Mouse (Mus musculus) heart, embryonic 13.5 days (tissue): ENCODE measurements around the gene Tnrc6b. TPM values are rescaled to one million over a fixed set of nuclear protein-coding genes. Genes with fewer than 3 reads are reported as not detected.
A peak's percentile ranks its signal among the peaks of the same experiment; 100 is the strongest.
"Not testable (repeated sequence)": the region's sequence is repeated elsewhere in the genome, so short reads cannot be mapped to it uniquely, and the experiment has no call there.

Source experiments
- ATAC-seq: fragments of 200-750 bp; cut with Nextera tagmentation; 2 replicates; pipeline ENCODE4 v1.8.0; 2017; ENCODE audit warnings: moderate TSS enrichment; ENCODE audit not compliant: insufficient number of reproducible peaks, low FRiP score, low TSS enrichment; ENCODE audit errors: extremely low read depth
- H3K27ac ChIP-seq: fragments of 300-500 bp; sonication (generic); replicated peaks from 2 replicates; pipeline ENCODE4 v1.5.1; 2015; ENCODE audit warnings: moderate library complexity, mild to moderate bottlenecking, inconsistent platforms
- H3K27me3 ChIP-seq: fragments of 300-500 bp; sonication (generic); replicated peaks from 2 replicates; pipeline ENCODE4 v1.6.1; 2015; ENCODE audit warnings: mild to moderate bottlenecking, inconsistent platforms
- H3K36me3 ChIP-seq: fragments of 300-500 bp; sonication (generic); 2 replicates; pipeline ENCODE4 v1.6.1; 2015; ENCODE audit warnings: mild to moderate bottlenecking, inconsistent platforms
- H3K4me1 ChIP-seq: fragments of 300-500 bp; sonication (generic); 2 replicates; pipeline ENCODE4 v1.6.1; 2015; ENCODE audit warnings: inconsistent platforms
- H3K4me2 ChIP-seq: fragments of 300-500 bp; sonication (generic); 2 replicates; pipeline ENCODE4 v1.6.1; 2015; ENCODE audit warnings: inconsistent platforms, mild to moderate bottlenecking, moderate library complexity
- H3K4me3 ChIP-seq: fragments of 300-500 bp; sonication (generic); 2 replicates; pipeline ENCODE4 v1.5.1; 2015; ENCODE audit warnings: moderate library complexity, mild to moderate bottlenecking, inconsistent platforms
- H3K9ac ChIP-seq: fragments of 300-500 bp; sonication (generic); 2 replicates; pipeline ENCODE4 v1.6.1; 2015; ENCODE audit warnings: inconsistent platforms, mild to moderate bottlenecking, moderate library complexity
- H3K9me3 ChIP-seq: fragments of 300-500 bp; sonication (generic); 2 replicates; pipeline ENCODE4 v1.6.1; 2016; ENCODE audit warnings: inconsistent platforms
- WGBS: fragments of 180-500 bp; shearing (Covaris S2); methylation state at CpG from one replicate; pipeline ENCODE4 v1.1.7; 2015; ENCODE audit warnings: mixed read lengths; 5-methylcytosine and 5-hydroxymethylcytosine counted together
- polyA plus RNA-seq: library from polyadenylated mRNA; unstranded; fragments of >200 nt; fragmentation: Nextera tagmentation; extraction: Ambion mirVana; gene quantifications from 2 replicates; pipeline ENCODE4 v1.2.1, GENCODE M21; 2015

Gene Tnrc6b
- polyA plus RNA-seq, 1 experiment from 2014 or later = 23.8 TPM

DNA sequence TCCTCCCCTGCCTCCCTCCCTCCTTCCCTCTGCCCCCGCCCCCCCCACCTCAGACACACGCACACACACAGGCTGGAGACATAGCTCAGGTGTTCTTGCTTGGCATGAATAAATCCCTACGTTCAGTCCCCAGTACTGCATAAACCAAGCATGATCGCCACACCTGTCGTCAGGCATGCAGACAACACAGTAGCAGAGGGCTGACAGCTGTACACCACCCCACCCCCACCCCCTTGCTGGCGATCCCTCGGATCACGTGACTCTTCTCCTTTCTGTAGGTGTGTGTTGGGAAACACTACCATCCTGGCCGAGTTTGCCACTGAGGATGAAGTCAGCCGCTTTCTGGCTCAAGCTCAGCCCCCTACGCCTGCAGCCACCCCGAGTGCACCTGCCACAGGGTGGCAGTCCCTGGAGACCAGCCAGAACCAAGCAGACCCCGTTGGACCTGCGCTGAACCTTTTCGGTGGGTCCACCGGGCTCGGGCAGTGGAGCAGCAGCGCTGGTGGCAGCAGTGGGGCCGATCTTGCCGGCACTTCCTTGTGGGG lies 217.8 kb downstream of the Tnrc6b start:
- H3K9me3 ChIP-seq = no peaks in the 10 kb centered on the region
- no peaks in the 10 kb centered on the region for H3K27me3 ChIP-seq
- ATAC-seq = no peak
- no peak overlapping the region for H3K4me3 ChIP-seq
- H3K4me1 ChIP-seq = peaks cover 5% of the 10 kb centered on the region
- peaks cover 82% of the 10 kb centered on the region for H3K36me3 ChIP-seq
- H3K4me2 ChIP-seq = no peak overlapping the region
- H3K27ac ChIP-seq = no peak overlapping the region
- 81% methylated on average over 20 of the region's 20 CpGs for WGBS
- H3K9ac ChIP-seq = no peak overlapping the region

- 24% methylated on average over 13 of the region's 16 CpGs for WGBS
- peak overlapping the region; percentile 20; the same call in 1 of the 2 replicates for H3K27ac ChIP-seq
- H3K4me1 ChIP-seq = peaks cover 5% of the 10 kb centered on the region
- H3K27me3 ChIP-seq = no peaks in the 10 kb centered on the region
- no peak overlapping the region for H3K9ac ChIP-seq
- H3K36me3 ChIP-seq = peaks cover 82% of the 10 kb centered on the region
- no peak overlapping the region for H3K4me2 ChIP-seq
- H3K4me3 ChIP-seq = no peak overlapping the region
- no peak for ATAC-seq
- no peaks in the 10 kb centered on the region for H3K9me3 ChIP-seq
Measured at GRCm38 (mm10) chr15:80930048-80930571, 219.0 kb downstream of the Tnrc6b start.

DNA sequence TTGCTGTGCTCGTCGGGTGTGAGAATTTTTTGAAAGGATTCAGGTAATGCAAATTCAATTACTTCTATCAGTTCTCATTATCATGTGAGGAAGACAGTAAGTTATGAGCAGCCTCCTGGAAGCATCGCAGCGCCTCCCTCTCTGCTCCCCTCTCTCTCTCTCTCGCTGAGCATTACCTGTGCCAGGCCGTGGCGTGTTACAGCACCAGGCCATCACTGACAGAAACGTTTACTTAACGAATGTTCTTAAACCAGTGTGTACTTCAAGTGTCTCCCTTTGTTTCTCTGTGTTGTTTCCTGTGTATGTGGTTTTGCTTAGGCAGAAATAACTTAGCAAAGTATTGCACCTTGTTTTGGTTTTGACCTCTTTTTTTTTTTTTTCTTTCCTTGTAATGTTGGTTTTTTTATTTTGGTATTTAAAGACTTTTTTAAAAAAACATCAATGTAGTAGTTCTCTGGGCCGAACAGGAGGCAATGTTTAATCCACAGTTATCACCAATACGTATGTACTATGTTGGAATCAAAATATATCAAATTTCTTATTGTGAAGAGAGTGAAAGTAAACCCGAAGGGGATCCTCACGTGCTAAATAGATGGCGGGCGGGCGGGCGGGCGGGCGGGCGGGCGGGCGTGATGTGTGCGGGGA lies 219.7 kb downstream of the Tnrc6b start:
- H3K36me3 ChIP-seq = peaks cover 83% of the 10 kb centered on the region
- not testable (repeated sequence) for H3K4me1 ChIP-seq, H3K9me3 ChIP-seq, H3K27me3 ChIP-seq, H3K4me3 ChIP-seq, H3K27ac ChIP-seq, ATAC-seq, H3K9ac ChIP-seq, H3K4me2 ChIP-seq
- 84% methylated on average over 23 of the region's 23 CpGs for WGBS

GRCm38 (mm10) chr15:80931345-80931960 lies 220.3 kb downstream of the Tnrc6b start:
- Histone ChIP-seq H3K27me3 (no peaks in the 10 kb centered on the region), H3K9ac (peak overlapping the region; percentile 5; the same call in 1 of the 2 replicates), H3K4me1 (peaks cover 8% of the 10 kb centered on the region), H3K36me3 (peaks cover 82% of the 10 kb centered on the region), H3K9me3 (no peaks in the 10 kb centered on the region), H3K4me3 (no peak overlapping the region), H3K4me2 (no peak overlapping the region), H3K27ac (no peak overlapping the region)
- 81% methylated on average over 9 of the region's 9 CpGs for WGBS
- ATAC-seq = no peak

- no peaks in the 10 kb centered on the region for H3K9me3 ChIP-seq
- H3K27ac ChIP-seq = no peak overlapping the region
- H3K4me3 ChIP-seq = no peak overlapping the region
- no peaks in the 10 kb centered on the region for H3K27me3 ChIP-seq
- no peak overlapping the region for H3K4me2 ChIP-seq
- H3K36me3 ChIP-seq = peaks cover 67% of the 10 kb centered on the region
- peaks cover 18% of the 10 kb centered on the region for H3K4me1 ChIP-seq
- no peak for ATAC-seq
- no peak overlapping the region for H3K9ac ChIP-seq
- WGBS = 82% methylated on average over 5 of the region's 5 CpGs
Measured at GRCm38 (mm10) chr15:80934841-80935240, 223.7 kb downstream of the Tnrc6b start.

GRCm38 (mm10) chr15:80936686-80937085 lies 225.6 kb downstream of the Tnrc6b start:
- 54% methylated on average over 3 of the region's 3 CpGs for WGBS
- peaks cover 13% of the 10 kb centered on the region; the same call in 1 of the 2 replicates for H3K4me1 ChIP-seq
- H3K27ac ChIP-seq = no peak overlapping the region
- no peaks in the 10 kb centered on the region for H3K27me3 ChIP-seq
- H3K9me3 ChIP-seq = no peaks in the 10 kb centered on the region
- no peak overlapping the region for H3K4me3 ChIP-seq
- ATAC-seq = no peak
- H3K9ac ChIP-seq = no peak overlapping the region
- peaks cover 65% of the 10 kb centered on the region for H3K36me3 ChIP-seq
- H3K4me2 ChIP-seq = no peak overlapping the region

GRCm38 (mm10) chr15:80938615-80939014 lies 227.5 kb downstream of the Tnrc6b start:
- Histone ChIP-seq H3K27me3 (no peaks in the 10 kb centered on the region), H3K4me1 (peaks cover 13% of the 10 kb centered on the region; the same call in 1 of the 2 replicates), H3K36me3 (peaks cover 51% of the 10 kb centered on the region), H3K4me2 (no peak overlapping the region), H3K4me3 (no peak overlapping the region), H3K9me3 (no peaks in the 10 kb centered on the region), H3K27ac (no peak overlapping the region), H3K9ac (no peak overlapping the region)
- ATAC-seq = no peak
- WGBS = 76% methylated on average over 4 of the region's 4 CpGs

GRCm38 (mm10) chr15:80939401-80939800 lies 228.3 kb downstream of the Tnrc6b start:
- H3K4me2 ChIP-seq = no peak overlapping the region
- 44% methylated on average over 5 of the region's 5 CpGs for WGBS
- H3K36me3 ChIP-seq = peaks cover 43% of the 10 kb centered on the region
- H3K27ac ChIP-seq = no peak overlapping the region
- no peak for ATAC-seq
- H3K27me3 ChIP-seq = no peaks in the 10 kb centered on the region
- peaks cover 13% of the 10 kb centered on the region; the same call in 1 of the 2 replicates for H3K4me1 ChIP-seq
- H3K4me3 ChIP-seq = no peak overlapping the region
- H3K9me3 ChIP-seq = no peaks in the 10 kb centered on the region
- no peak overlapping the region for H3K9ac ChIP-seq

GRCm38 (mm10) chr15:80941468-80942040 lies 230.4 kb downstream of the Tnrc6b start:
- Histone ChIP-seq H3K27ac (no peak overlapping the region), H3K27me3 (no peaks in the 10 kb centered on the region), H3K36me3 (peaks cover 23% of the 10 kb centered on the region), H3K4me1 (peaks cover 9% of the 10 kb centered on the region; the same call in 1 of the 2 replicates), H3K4me3 (no peak overlapping the region), H3K9ac (no peak overlapping the region), H3K9me3 (no peaks in the 10 kb centered on the region), H3K4me2 (no peak overlapping the region)
- WGBS = 89% methylated on average over 6 of the region's 6 CpGs
- no peak for ATAC-seq

- Histone ChIP-seq H3K27ac (no peak overlapping the region), H3K27me3 (no peaks in the 10 kb centered on the region), H3K9ac (no peak overlapping the region), H3K4me2 (no peak overlapping the region), H3K36me3 (peaks cover 11% of the 10 kb centered on the region), H3K9me3 (no peaks in the 10 kb centered on the region), H3K4me1 (peaks cover 14% of the 10 kb centered on the region), H3K4me3 (no peak overlapping the region)
- 59% methylated on average over 3 of the region's 3 CpGs for WGBS
- no peak for ATAC-seq
Measured at GRCm38 (mm10) chr15:80945851-80946250, 234.7 kb downstream of the Tnrc6b start.
